Mouse (Mus musculus) liver, embryonic 13.5 days (tissue): ENCODE results near the gene F2. TPM values are rescaled to one million over a fixed set of nuclear protein-coding genes. Genes with fewer than 3 reads are reported as not detected.

ENCODE experiments used
- ATAC-seq: fragments of 200-750 bp; cut with Nextera tagmentation; 2 replicates; pipeline ENCODE4 v1.8.0; 2017; ENCODE audit warnings: low read depth, mild to moderate bottlenecking, moderate number of reproducible peaks, moderate library complexity
- DNase-seq: peaks from one replicate; pipeline ENCODE4 v3.0.0; 2022
- H3K27ac ChIP-seq: fragments of 300-500 bp; sonication (generic); 2 replicates; pipeline ENCODE4 v1.5.1; 2015; ENCODE audit warnings: moderate library complexity, mild to moderate bottlenecking, inconsistent platforms
- H3K27me3 ChIP-seq: fragments of 300-500 bp; sonication (generic); 2 replicates; pipeline ENCODE4 v1.6.1; 2015; ENCODE audit warnings: mild to moderate bottlenecking, inconsistent platforms
- H3K36me3 ChIP-seq: fragments of 300-500 bp; sonication (generic); 2 replicates; pipeline ENCODE4 v1.6.1; 2015; ENCODE audit warnings: mild to moderate bottlenecking, inconsistent platforms
- H3K4me1 ChIP-seq: fragments of 300-500 bp; sonication (generic); replicated peaks from 2 replicates; pipeline ENCODE4 v1.6.1; 2015; ENCODE audit warnings: inconsistent platforms
- H3K4me2 ChIP-seq: fragments of 300-500 bp; sonication (generic); 2 replicates; pipeline ENCODE4 v1.6.1; 2015; ENCODE audit warnings: inconsistent platforms, mild to moderate bottlenecking, moderate library complexity
- H3K4me3 ChIP-seq: fragments of 300-500 bp; sonication (generic); replicated peaks from 2 replicates; pipeline ENCODE4 v1.5.1; 2015; ENCODE audit warnings: mild to moderate bottlenecking, inconsistent platforms
- H3K9ac ChIP-seq: fragments of 300-500 bp; sonication (generic); 2 replicates; pipeline ENCODE4 v1.6.1; 2015; ENCODE audit warnings: mild to moderate bottlenecking, inconsistent platforms
- H3K9me3 ChIP-seq: fragments of 300-500 bp; sonication (generic); replicated peaks from 2 replicates; pipeline ENCODE4 v1.6.1; 2016; ENCODE audit warnings: inconsistent platforms
- WGBS: fragments of 180-500 bp; shearing (Covaris S2); methylation state at CpG from one replicate; pipeline ENCODE4 v1.1.7; 2015; ENCODE audit not compliant: insufficient replicate concordance; 5-methylcytosine and 5-hydroxymethylcytosine counted together
- polyA plus RNA-seq: library from polyadenylated mRNA; unstranded; fragments of >200 nt; fragmentation: Nextera tagmentation; extraction: Ambion mirVana; gene quantifications from 2 replicates; pipeline ENCODE4 v1.2.1, GENCODE M21; 2015

F2 gene
- polyA plus RNA-seq, 1 experiment from 2014 or later = 135 TPM

DNA sequence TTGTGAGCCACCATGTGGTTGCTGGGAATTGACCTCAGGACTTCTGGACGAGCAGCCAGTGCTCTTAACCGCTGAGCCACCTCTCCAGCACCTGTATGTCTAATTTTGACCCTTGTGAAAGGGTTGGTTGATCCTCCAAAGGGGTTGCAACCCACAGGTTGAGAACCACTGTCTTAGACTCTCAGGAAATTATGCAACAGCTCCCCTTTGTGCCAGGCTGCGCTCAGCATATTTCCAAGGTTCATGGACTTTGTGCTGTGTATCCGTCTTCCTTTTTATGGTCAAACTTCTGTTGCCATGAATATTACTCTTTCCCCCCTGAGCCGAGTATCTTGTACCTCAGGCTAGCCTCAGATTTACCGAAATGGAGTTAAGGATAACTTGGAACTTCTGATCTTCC is 24.8 kb upstream of the F2 start:
- ATAC-seq (no peak), DNase-seq (no peak)
- H3K27me3 ChIP-seq = no peaks in the 10 kb centered on the region
- 84% methylated on average over 6 of the region's 6 CpGs for WGBS
- H3K27ac ChIP-seq = no peak overlapping the region
- no peak overlapping the region for H3K4me2 ChIP-seq
- H3K9ac ChIP-seq = no peak overlapping the region
- no peaks in the 10 kb centered on the region for H3K4me1 ChIP-seq
- H3K4me3 ChIP-seq = no peak overlapping the region
- H3K36me3 ChIP-seq = peaks cover 84% of the 10 kb centered on the region
- H3K9me3 ChIP-seq = no peaks in the 10 kb centered on the region

DNA sequence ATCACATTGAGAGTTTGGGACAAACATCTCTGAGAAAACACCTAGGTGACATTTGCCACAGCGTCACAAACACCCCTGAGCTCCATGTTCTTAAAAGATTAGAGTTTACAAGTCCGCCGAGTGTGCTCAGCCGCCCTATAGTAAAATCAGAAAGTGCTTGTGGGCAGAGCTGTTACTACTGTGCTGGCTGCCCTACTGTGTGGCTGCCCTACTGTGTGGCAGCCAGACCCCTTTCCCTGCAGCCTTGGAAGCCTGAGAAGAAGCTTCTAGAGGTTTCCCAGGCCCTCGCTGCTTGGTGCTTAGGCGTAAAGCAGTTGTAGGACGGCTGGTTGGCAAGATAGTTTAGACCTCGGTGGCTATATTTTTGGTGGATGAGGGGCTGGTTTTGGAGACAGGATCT is 23.4 kb upstream of the F2 start:
- WGBS = 89% methylated on average over 8 of the region's 8 CpGs
- Histone ChIP-seq H3K4me3 (no peak overlapping the region), H3K4me2 (no peak overlapping the region), H3K9ac (no peak overlapping the region), H3K27ac (no peak overlapping the region), H3K27me3 (no peaks in the 10 kb centered on the region), H3K4me1 (no peaks in the 10 kb centered on the region; the same call in 1 of the 2 replicates), H3K9me3 (no peaks in the 10 kb centered on the region), H3K36me3 (peaks cover 91% of the 10 kb centered on the region)
- ATAC-seq (no peak), DNase-seq (no peak)

DNA sequence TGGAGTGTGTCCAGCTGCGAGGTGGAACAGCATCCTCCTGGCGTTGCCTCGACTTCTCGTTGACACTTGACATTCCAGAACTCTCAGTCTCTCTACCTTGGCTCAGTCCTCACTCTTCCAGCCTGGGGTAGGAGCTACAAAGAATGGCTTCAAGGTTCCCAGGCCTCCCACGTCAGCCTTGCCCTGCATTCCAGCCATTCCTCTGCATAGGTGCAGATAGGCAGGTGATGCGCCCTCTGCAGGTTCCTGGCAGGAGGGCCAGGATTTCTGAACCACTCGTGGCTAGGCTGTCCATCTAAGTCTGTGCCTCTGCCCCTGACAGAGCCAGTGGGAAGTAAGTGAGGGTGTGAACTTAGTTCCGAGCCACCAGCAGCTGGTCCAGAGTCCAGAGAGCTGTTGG is 20.6 kb upstream of the F2 start:
- no peaks in the 10 kb centered on the region for H3K9me3 ChIP-seq
- H3K4me2 ChIP-seq = no peak overlapping the region
- 72% methylated on average over 8 of the region's 8 CpGs for WGBS
- no peak overlapping the region for H3K4me3 ChIP-seq
- DNase-seq (no peak), ATAC-seq (no peak)
- H3K9ac ChIP-seq = no peak overlapping the region
- H3K27ac ChIP-seq = no peak overlapping the region
- peaks cover 17% of the 10 kb centered on the region for H3K4me1 ChIP-seq
- peaks cover 84% of the 10 kb centered on the region for H3K36me3 ChIP-seq
- H3K27me3 ChIP-seq = no peaks in the 10 kb centered on the region

DNA sequence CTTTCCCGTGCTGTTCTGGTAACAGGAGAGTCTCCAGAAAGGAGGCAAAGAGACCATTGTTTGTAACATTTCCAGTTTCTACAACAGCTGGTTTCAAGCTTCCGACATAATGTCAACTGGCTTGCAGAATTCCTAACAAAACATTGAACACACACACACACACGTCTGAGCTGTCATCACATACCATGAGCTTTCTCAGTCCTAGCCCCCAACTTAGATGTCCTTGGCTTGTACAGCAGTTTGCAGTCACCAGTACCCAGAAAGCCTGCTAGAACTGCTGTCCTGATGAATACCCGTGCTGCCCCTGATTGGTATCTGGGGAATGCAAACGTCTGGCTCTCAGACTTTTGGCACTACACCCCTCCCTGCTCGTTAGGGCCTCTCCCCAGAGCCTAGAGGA is 19.6 kb upstream of the F2 start:
- Histone ChIP-seq H3K4me2 (no peak overlapping the region), H3K4me3 (no peak overlapping the region), H3K27ac (no peak overlapping the region), H3K4me1 (peaks cover 26% of the 10 kb centered on the region), H3K9me3 (no peaks in the 10 kb centered on the region), H3K36me3 (peaks cover 76% of the 10 kb centered on the region), H3K27me3 (no peaks in the 10 kb centered on the region), H3K9ac (no peak overlapping the region)
- no peak for DNase-seq
- WGBS = 64% methylated on average over 6 of the region's 6 CpGs
- ATAC-seq = no peak

DNA sequence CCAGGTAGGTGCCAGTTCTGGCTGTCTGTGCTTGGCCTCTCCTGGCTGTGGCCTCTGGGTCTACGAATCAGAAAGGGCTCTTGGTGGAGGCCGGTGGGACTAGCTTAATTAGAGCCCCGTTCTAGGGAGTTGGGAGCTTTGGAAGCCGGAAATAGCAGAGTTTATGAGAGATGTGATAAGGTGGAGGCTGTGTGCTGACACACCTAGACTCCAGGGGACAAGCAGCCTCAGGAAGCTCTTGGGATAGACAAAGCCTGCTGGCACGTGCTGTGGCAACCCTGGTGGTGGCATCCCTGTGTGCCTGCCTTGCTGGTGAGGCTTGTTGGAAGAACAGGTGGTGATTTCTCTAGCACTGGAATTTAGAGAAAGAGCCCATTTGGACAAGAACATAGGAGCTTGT is 19.2 kb upstream of the F2 start:
- peaks cover 75% of the 10 kb centered on the region for H3K36me3 ChIP-seq
- no peaks in the 10 kb centered on the region for H3K9me3 ChIP-seq
- H3K4me3 ChIP-seq = no peak overlapping the region
- DNase-seq (no peak), ATAC-seq (no peak)
- H3K27me3 ChIP-seq = no peaks in the 10 kb centered on the region
- H3K9ac ChIP-seq = no peak overlapping the region
- H3K4me1 ChIP-seq = peaks cover 31% of the 10 kb centered on the region
- 71% methylated on average over 5 of the region's 5 CpGs for WGBS
- H3K27ac ChIP-seq = no peak overlapping the region
- no peak overlapping the region for H3K4me2 ChIP-seq

DNA sequence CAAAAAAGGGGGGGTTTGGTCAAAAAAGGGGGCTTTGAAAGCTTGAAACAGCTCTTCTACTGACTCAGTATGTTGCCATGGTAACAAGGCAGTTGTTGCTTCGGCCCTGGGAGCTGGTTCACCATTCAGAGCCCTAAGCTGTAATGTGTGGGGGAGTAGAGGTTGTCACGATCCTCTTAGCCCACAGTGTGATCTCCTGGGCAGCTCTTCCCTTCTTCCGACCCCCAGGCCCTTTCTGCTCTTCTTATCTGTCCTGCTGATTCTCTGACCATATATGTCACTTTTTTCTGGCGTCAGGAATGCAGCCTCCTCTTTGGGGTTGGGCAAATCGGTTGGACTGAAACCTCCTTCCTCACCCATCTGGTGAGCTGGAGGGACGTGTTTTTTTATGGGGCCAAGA is 16.6 kb upstream of the F2 start:
- ATAC-seq (no peak), DNase-seq (no peak)
- Histone ChIP-seq H3K27ac (no peak overlapping the region), H3K9me3 (no peaks in the 10 kb centered on the region), H3K27me3 (no peaks in the 10 kb centered on the region), H3K4me3 (no peak overlapping the region), H3K4me2 (no peak overlapping the region), H3K4me1 (peaks cover 46% of the 10 kb centered on the region), H3K9ac (no peak overlapping the region), H3K36me3 (peaks cover 59% of the 10 kb centered on the region)
- 51% methylated on average over 6 of the region's 6 CpGs for WGBS

DNA sequence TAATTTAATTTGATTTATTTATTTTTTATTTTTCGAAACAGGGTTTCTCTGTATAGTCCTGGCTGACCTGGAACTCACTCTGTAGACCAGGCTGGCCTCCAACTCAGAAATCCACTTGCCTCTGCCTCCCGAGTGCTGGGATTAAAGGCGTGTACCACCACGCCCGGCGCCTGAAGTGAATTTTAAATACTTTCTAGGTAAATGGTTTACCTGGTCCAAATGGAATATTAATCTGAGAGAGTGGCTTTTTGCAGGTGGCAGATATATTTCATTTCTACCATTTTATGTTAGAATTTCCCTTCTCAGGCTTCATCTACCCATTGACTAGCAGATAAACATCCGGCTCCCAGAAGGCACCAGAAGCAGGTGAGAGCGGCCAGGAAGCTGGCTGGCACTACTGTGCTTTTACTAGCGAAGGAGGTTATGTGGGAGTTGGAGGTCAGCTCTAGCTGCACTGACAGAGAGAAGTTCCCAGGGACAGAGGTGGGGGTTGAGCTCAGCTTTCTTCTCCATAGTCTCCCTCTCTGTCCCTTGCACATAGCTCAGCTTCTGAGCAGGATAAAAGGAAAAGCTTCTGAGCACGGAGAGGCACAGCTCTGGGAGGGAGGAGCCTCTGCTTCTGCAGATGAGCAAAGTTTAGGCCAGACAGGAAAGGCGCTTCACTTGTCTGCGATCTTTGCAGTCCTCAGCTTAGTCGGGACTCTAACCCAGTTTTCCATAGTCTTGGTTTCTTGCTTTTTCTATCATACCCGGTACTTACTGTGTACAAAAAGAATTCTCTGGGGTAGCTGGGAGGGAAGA is 15.4 kb upstream of the F2 start:
- Histone ChIP-seq H3K4me2 (peak overlapping the region; percentile 93), H3K27me3 (no peaks in the 10 kb centered on the region), H3K27ac (no peak overlapping the region), H3K4me3 (peak overlapping the region; percentile 92), H3K4me1 (peaks cover 49% of the 10 kb centered on the region), H3K9ac (no peak overlapping the region), H3K9me3 (no peaks in the 10 kb centered on the region), H3K36me3 (peaks cover 59% of the 10 kb centered on the region)
- ATAC-seq = no peak
- DNase-seq = no peak
- WGBS = 72% methylated on average over 14 of the region's 14 CpGs

DNA sequence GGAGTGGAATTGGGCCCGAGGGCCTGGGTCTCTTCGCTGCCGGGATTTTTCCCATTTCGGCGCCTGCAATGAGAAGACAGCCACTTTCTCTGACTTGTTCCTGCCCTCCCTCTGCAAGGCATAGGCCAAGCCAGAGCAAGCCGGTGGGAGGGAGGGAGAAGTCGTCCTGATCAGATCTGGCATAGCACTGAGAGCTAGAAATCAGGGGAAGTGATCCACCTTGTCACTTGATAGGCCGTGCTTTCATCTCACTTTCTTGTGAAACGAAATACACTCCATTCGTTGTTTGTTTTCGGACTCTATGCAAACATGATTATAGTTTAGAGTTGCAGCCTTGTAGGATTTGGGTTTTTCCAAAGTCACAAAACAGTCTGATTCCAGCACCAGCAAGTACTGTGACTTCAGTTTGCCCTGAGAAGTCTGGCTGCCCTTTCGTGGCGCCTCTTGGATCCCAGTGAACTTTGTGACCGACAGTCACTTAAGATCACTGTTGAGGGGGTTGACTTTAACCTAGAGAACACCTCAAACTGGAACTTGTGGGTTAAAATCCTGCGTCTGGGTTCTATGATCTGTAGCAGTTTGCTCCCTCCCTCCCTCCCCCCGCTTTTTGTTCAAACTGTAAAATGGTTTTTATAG is 14.3 kb upstream of the F2 start:
- H3K4me1 ChIP-seq = peaks cover 49% of the 10 kb centered on the region
- H3K9ac ChIP-seq = peak overlapping the region; percentile 86
- H3K4me3 ChIP-seq = peak overlapping the region; percentile 92
- H3K9me3 ChIP-seq = no peaks in the 10 kb centered on the region
- no peaks in the 10 kb centered on the region for H3K27me3 ChIP-seq
- peak overlapping the region; percentile 92 for H3K27ac ChIP-seq
- 6% methylated on average over 16 of the region's 16 CpGs for WGBS
- ATAC-seq = peak; percentile 64
- peaks cover 59% of the 10 kb centered on the region for H3K36me3 ChIP-seq
- peak overlapping the region; percentile 93 for H3K4me2 ChIP-seq
- DNase-seq = no peak

DNA sequence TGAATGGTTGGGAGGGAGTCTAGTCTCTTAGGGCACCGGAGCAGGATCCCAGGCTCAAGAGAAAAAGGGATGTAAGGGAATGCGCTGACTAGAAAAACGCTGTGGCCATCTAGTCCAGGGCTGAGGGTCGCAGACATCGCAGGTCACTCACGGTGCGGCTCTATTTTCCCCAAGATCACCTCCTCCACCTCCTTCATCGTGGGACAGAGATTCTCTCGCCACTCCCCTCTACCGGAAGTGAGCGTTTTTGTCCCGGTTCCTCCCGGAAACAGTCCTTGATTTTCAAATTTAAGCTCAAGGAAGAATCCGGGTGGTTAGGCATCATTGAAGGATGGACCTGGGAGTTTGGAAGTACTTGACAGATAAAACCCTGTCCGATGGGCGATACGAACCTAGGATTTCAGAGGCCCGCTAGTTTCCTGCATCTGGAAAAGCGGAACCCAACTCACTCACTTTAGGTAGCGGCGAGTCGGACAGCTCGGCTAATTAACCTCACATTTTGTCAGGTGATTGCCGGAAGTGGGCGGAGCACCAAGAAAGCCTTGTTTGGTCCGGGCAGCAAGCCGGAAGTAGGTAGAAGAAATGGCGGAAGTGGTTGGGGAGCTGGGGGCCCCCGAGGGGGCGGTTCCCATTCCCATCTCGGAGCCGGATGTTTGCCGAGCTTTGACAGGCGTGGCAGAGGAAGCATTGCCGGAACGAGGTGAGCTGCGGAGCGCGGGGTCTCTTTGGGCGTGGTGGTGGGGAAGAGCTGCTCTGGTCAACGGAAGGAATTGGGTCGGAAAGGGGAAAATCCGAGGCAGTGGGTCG is 13.5 kb upstream of the F2 start, which contains the start of the genes Zfp408 and Arhgap1:
Zfp408 (minus strand) TSS at position 239 of the 807 bp plus-strand sequence.
Arhgap1 (plus strand) TSS at position 308 of the 807 bp plus-strand sequence.
- peak within 1 kb of the TSS; percentile 89 for H3K9ac ChIP-seq
- peak within 1 kb of the TSS; percentile 92 for H3K4me3 ChIP-seq
- peak within 1 kb of the TSS; percentile 92 for H3K27ac ChIP-seq
- H3K9me3 ChIP-seq = no peaks in the 10 kb centered on the region
- DNase-seq (peak; percentile 97), ATAC-seq (peak; percentile 92)
- peaks cover 49% of the 10 kb centered on the region for H3K4me1 ChIP-seq
- under 1% methylated on average over 44 of the region's 44 CpGs for WGBS
- no peaks in the 10 kb centered on the region for H3K27me3 ChIP-seq
- peak within 1 kb of the TSS; percentile 93 for H3K4me2 ChIP-seq
- H3K36me3 ChIP-seq = peaks cover 59% of the 10 kb centered on the region

DNA sequence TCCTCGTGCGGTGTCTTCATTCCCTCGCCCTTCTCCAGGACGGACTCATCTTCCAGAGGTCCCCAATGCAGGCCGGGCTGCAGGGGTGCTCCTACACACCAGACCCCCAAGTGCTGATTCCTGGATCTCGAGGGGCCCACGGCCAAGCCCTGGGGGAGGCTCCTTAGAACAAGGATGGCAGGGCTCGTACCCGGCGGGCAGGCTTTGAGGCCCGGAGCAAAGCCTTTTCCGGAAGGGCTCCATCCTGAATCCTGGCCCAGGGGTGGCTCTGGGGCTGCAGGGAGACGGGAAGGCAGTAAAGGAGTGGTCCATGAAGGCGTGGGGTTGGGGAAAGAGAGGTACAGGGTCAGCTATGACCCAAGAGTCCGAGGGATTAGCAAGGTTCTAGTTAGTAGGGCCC is 12.9 kb upstream of the F2 start:
- no peaks in the 10 kb centered on the region for H3K27me3 ChIP-seq
- ATAC-seq (no peak; the same call in 1 of the 2 replicates), DNase-seq (no peak)
- H3K9me3 ChIP-seq = no peaks in the 10 kb centered on the region
- H3K4me2 ChIP-seq = peak overlapping the region; percentile 93
- WGBS = under 1% methylated on average over 15 of the region's 15 CpGs
- H3K4me1 ChIP-seq = peaks cover 54% of the 10 kb centered on the region
- peak overlapping the region; percentile 92 for H3K4me3 ChIP-seq
- peaks cover 59% of the 10 kb centered on the region for H3K36me3 ChIP-seq
- H3K27ac ChIP-seq = peak overlapping the region; percentile 92
- peak overlapping the region; percentile 89 for H3K9ac ChIP-seq

DNA sequence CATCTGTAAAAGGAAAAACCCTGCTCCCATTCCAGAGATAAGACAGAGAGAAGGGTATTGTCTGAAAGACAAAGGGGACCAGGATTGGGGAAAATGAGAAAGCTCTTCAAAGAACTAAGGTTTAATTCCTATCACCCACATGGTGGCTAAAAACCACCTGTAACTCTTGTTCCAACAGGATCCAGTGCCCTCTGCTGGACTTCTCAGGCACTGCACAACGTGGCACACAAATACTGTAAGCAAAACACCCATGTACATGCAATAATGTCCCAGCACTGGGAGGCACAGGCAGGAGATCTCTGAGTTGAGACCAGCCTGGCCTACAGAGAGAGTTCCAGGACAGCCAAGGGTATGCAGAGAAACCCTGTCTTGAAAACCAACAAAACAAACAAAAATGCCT is 10.5 kb upstream of the F2 start:
- peaks cover 62% of the 10 kb centered on the region for H3K4me1 ChIP-seq
- ATAC-seq = no peak
- H3K27ac ChIP-seq = no peak overlapping the region
- no peaks in the 10 kb centered on the region for H3K27me3 ChIP-seq
- H3K4me2 ChIP-seq = no peak overlapping the region
- H3K9ac ChIP-seq = no peak overlapping the region
- H3K9me3 ChIP-seq = no peaks in the 10 kb centered on the region
- DNase-seq = peak; percentile 40
- H3K36me3 ChIP-seq = peaks cover 54% of the 10 kb centered on the region
- 11% methylated on average over 1 of the region's 1 CpGs for WGBS
- no peak overlapping the region for H3K4me3 ChIP-seq
